Mouse (Mus musculus) heart, postnatal 0 days (tissue): ENCODE results near the gene Plagl2. TPM values are rescaled to one million over a fixed set of nuclear protein-coding genes. Genes with fewer than 3 reads are reported as not detected.

Experiments used
- ATAC-seq: fragments of 200-750 bp; cut with Nextera tagmentation; 2 replicates; pipeline ENCODE4 v1.8.0; 2017; ENCODE audit warnings: low read depth, moderate number of reproducible peaks, moderate library complexity; ENCODE audit not compliant: insufficient read depth
- DNase-seq: peaks from one replicate; pipeline ENCODE4 v3.0.0-alpha.2; 2016; ENCODE audit warnings: low spot score
- H3K27ac ChIP-seq: fragments of 300-500 bp; sonication (generic); 2 replicates; pipeline ENCODE4 v1.5.1; 2014; ENCODE audit warnings: low read depth, mild to moderate bottlenecking
- H3K27me3 ChIP-seq: fragments of 300-500 bp; sonication (generic); 2 replicates; pipeline ENCODE4 v1.6.1; 2014; ENCODE audit warnings: low read length, mixed read lengths; ENCODE audit not compliant: control insufficient read depth, insufficient read depth
- H3K36me3 ChIP-seq: fragments of 300-500 bp; sonication (generic); replicated peaks from 2 replicates; pipeline ENCODE4 v1.6.1; 2014; ENCODE audit warnings: low read length, mixed read lengths; ENCODE audit not compliant: control insufficient read depth, insufficient read depth
- H3K4me1 ChIP-seq: fragments of 300-500 bp; sonication (generic); 2 replicates; pipeline ENCODE4 v1.6.1; 2014; ENCODE audit warnings: antibody characterized with exemption; ENCODE audit not compliant: control insufficient read depth, insufficient read depth
- H3K4me2 ChIP-seq: fragments of 300-500 bp; sonication (generic); 2 replicates; pipeline ENCODE4 v1.6.1; 2014; ENCODE audit warnings: low read depth, mild to moderate bottlenecking, low read length, moderate library complexity
- H3K4me3 ChIP-seq: fragments of 300-500 bp; sonication (generic); 2 replicates; pipeline ENCODE4 v1.5.1; 2014; ENCODE audit warnings: low read depth, low read length
- H3K9ac ChIP-seq: fragments of 300-500 bp; sonication (generic); replicated peaks from 2 replicates; pipeline ENCODE4 v1.6.1; 2014; ENCODE audit warnings: low read depth, low read length, mixed read lengths
- H3K9me3 ChIP-seq: fragments of 300-500 bp; sonication (generic); replicated peaks from 2 replicates; pipeline ENCODE4 v1.6.1; 2016; ENCODE audit warnings: low read length; ENCODE audit not compliant: control insufficient read depth
- CTCF ChIP-seq: IDR thresholded peaks from 2 replicates; pipeline ENCODE4 v1.5.1; 2016; ENCODE audit warnings: antibody characterized with exemption, control low read depth, low read depth
- EP300 ChIP-seq: IDR thresholded peaks from 2 replicates; pipeline ENCODE4 v1.6.1; 2016; ENCODE audit warnings: antibody characterized with exemption, low read depth
- WGBS: fragments of 180-500 bp; shearing (Covaris S2); extraction: QIAGEN DNeasy Blood & Tissue Kit; methylation state at CpG from one replicate; pipeline ENCODE4 v1.1.7; 2014; 5-methylcytosine and 5-hydroxymethylcytosine counted together
- polyA plus RNA-seq: library from polyadenylated mRNA; unstranded; fragments of >200 nt; fragmentation: Nextera tagmentation; extraction: Ambion mirVana; gene quantifications from 2 replicates; pipeline ENCODE4 v1.2.1, GENCODE M21; 2015
- total RNA-seq: library from RNA; depleted of rRNA; stranded (reverse); fragments of >200 nt; gene quantifications from 2 replicates; pipeline ENCODE4 v1.2.3, GENCODE M21; 2014; ENCODE audit warnings: low replicate concordance

Plagl2 gene
- total and polyA plus RNA-seq, 2 experiments from 2014 or later = 2.6 to 6.3 TPM

- no peaks in the 10 kb centered on the region for H3K27me3 ChIP-seq
- ATAC-seq (peak; percentile 78), DNase-seq (peak; percentile 32)
- no peak overlapping the region for H3K4me2 ChIP-seq
- no peak overlapping the region for H3K4me3 ChIP-seq
- H3K27ac ChIP-seq = peak overlapping the region; percentile 2; the same call in 1 of the 2 replicates
- 0 out of 2 replicates have a peak, but pooled peaks cover 5% of the 10 kb centered on the region for H3K36me3 ChIP-seq
- WGBS = 33% methylated on average over 6 of the region's 6 CpGs
- no peak for TF ChIP-seq CTCF
- TF ChIP-seq EP300 = no peak
- no peaks in the 10 kb centered on the region for H3K9me3 ChIP-seq
- no peak overlapping the region for H3K9ac ChIP-seq
- H3K4me1 ChIP-seq = peaks cover 6% of the 10 kb centered on the region; the same call in 1 of the 2 replicates
Measured at GRCm38 (mm10) chr2:153214771-153215259, 26.4 kb downstream of the Plagl2 start.

GRCm38 (mm10) chr2:153213351-153213750, 27.9 kb downstream of the Plagl2 start:
- H3K27me3 ChIP-seq = no peaks in the 10 kb centered on the region
- no peaks in the 10 kb centered on the region for H3K9me3 ChIP-seq
- 88% methylated on average over 4 of the region's 4 CpGs for WGBS
- peaks cover 15% of the 10 kb centered on the region for H3K36me3 ChIP-seq
- H3K4me2 ChIP-seq = no peak overlapping the region
- ATAC-seq (no peak), DNase-seq (no peak)
- H3K4me3 ChIP-seq = no peak overlapping the region
- peaks cover 6% of the 10 kb centered on the region; the same call in 1 of the 2 replicates for H3K4me1 ChIP-seq
- no peak overlapping the region for H3K27ac ChIP-seq
- TF ChIP-seq CTCF (no peak), EP300 (no peak)
- no peak overlapping the region for H3K9ac ChIP-seq

GRCm38 (mm10) chr2:153211451-153211850, 29.8 kb downstream of the Plagl2 start:
- peaks cover 6% of the 10 kb centered on the region; the same call in 1 of the 2 replicates for H3K4me1 ChIP-seq
- no peak for TF ChIP-seq CTCF
- TF ChIP-seq EP300 = no peak
- no peak overlapping the region for H3K27ac ChIP-seq
- H3K9ac ChIP-seq = no peak overlapping the region
- no peaks in the 10 kb centered on the region for H3K27me3 ChIP-seq
- 90% methylated on average over 5 of the region's 5 CpGs for WGBS
- no peak overlapping the region for H3K4me3 ChIP-seq
- ATAC-seq (no peak), DNase-seq (no peak)
- H3K9me3 ChIP-seq = no peaks in the 10 kb centered on the region
- H3K36me3 ChIP-seq = peaks cover 31% of the 10 kb centered on the region
- no peak overlapping the region for H3K4me2 ChIP-seq

DNA sequence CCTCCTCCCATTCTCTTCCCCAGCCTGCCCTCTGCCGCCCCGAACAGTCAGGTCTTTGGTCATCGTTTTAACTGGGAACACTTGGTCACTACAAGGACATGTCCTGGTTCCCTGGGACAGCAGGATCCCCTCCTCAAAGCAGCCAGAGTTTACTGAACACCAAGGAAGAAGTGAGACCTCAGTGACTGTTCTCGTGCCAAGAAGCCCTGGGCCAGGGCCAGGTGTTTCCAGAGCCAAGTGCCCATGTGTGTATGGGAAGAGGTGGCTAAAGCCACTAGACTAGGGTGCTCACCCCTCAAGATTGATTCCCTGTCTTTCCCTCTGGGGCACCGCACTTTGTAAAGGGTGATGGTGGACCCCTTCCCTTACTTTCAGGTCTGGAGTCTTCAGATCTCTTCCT, 31.9 kb downstream of the Plagl2 start:
- Histone ChIP-seq H3K9me3 (no peaks in the 10 kb centered on the region), H3K27ac (no peak overlapping the region), H3K4me2 (no peak overlapping the region), H3K9ac (no peak overlapping the region), H3K27me3 (no peaks in the 10 kb centered on the region), H3K36me3 (peaks cover 52% of the 10 kb centered on the region), H3K4me1 (no peaks in the 10 kb centered on the region), H3K4me3 (no peak overlapping the region)
- TF ChIP-seq EP300 (no peak), CTCF (no peak)
- WGBS = 76% methylated on average over 5 of the region's 5 CpGs
- DNase-seq (no peak), ATAC-seq (no peak)

DNA sequence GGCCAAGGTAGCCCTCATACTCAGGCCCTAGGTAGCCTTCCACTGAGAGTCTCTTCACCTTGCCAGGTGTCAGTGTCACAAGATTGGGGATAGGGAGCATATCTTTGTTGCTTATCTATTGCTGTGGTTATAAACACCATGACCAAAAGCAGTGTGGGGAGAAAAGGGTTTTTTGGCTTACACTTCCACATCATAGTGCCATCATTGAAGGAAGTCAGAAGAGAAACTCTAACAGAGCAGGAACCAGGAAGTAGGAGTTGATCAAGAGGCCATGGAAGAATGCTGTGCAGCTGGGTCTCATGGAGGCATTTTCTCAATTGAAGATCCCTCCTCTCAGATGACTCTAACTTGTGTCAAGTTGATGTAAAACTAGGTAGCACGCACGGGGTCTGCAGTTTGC, 33.1 kb downstream of the Plagl2 start:
- no peak overlapping the region for H3K4me3 ChIP-seq
- peaks cover 52% of the 10 kb centered on the region for H3K36me3 ChIP-seq
- no peak for TF ChIP-seq CTCF
- TF ChIP-seq EP300 = no peak
- DNase-seq (no peak), ATAC-seq (no peak)
- H3K9ac ChIP-seq = no peak overlapping the region
- H3K9me3 ChIP-seq = no peaks in the 10 kb centered on the region
- H3K27ac ChIP-seq = no peak overlapping the region
- no peak overlapping the region for H3K4me2 ChIP-seq
- no peaks in the 10 kb centered on the region for H3K4me1 ChIP-seq
- WGBS = 96% methylated on average over 2 of the region's 2 CpGs
- H3K27me3 ChIP-seq = no peaks in the 10 kb centered on the region

DNA sequence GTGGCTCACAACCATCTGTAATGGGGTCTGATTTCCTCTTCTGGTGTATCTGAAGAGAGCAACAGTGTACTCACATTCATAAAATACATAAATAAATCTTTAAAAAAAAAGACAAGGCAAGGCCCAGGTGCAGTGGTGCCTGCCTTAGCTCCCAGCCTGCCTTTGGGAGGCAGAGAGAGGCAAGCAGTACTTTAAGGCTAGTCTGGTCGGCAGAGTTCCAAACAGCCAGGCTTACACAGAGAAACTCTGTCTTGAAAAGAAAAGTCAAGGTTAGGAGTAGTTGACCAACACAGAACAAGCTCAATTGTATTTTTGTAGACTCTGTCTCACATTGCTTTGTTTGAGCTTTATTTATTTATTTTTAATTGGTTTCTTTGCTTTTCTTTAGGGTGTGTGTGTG, 38.5 kb downstream of the Plagl2 start:
- no peak overlapping the region for H3K4me3 ChIP-seq
- WGBS = 93% methylated on average over 1 of the region's 1 CpGs
- H3K27ac ChIP-seq = no peak overlapping the region
- H3K9me3 ChIP-seq = no peaks in the 10 kb centered on the region
- peaks cover 70% of the 10 kb centered on the region for H3K36me3 ChIP-seq
- TF ChIP-seq EP300 = no peak
- no peak for TF ChIP-seq CTCF
- H3K4me1 ChIP-seq = no peaks in the 10 kb centered on the region
- no peak overlapping the region for H3K9ac ChIP-seq
- ATAC-seq (no peak), DNase-seq (no peak)
- no peaks in the 10 kb centered on the region for H3K27me3 ChIP-seq
- no peak overlapping the region for H3K4me2 ChIP-seq
